Mouse (Mus musculus): Measurements from ENCODE around the gene Cep19. TPM values are rescaled to one million over a fixed set of nuclear protein-coding genes. Genes with fewer than 3 reads are reported as not detected.
"Not testable (repeated sequence)": the region's sequence is repeated elsewhere in the genome, so short reads cannot be mapped to it uniquely, and the experiment has no call there.

Cep19 gene
- total and polyA plus RNA-seq, 3 experiments: 7.1 to 8.7 TPM; not detected in 1

- H3K27me3 ChIP-seq (ENCODE audit: control insufficient read depth in 1 of 2, insufficient read depth in 2 of 2, low read length in 2 of 2): no peaks in the 10 kb centered on the region
- H3K4me3 ChIP-seq (ENCODE audit: control insufficient read depth in 1 of 2, insufficient read depth in 1 of 2, low read depth in 2 of 2, low read length in 2 of 2): no peak overlapping the region
- no peaks in the 10 kb centered on the region; a peak in 1 of 4 replicates for H3K36me3 ChIP-seq (ENCODE audit: control insufficient read depth in 1 of 2, insufficient read depth in 2 of 2, low read length in 2 of 2)
- no peaks in the 10 kb centered on the region for H3K4me1 ChIP-seq (ENCODE audit: control insufficient read depth in 1 of 2, insufficient read depth in 2 of 2, low read length in 2 of 2)
- no peaks in the 10 kb centered on the region for H3K79me2 ChIP-seq (ENCODE audit: control insufficient read depth, insufficient read depth, low read length, poor library complexity)
- TF ChIP-seq ZMIZ1 (IDR thresholded peaks at IDR 0.05; ENCODE audit: low read depth, low read length): no peak
- no peak for TF ChIP-seq CHD2 (IDR thresholded peaks at IDR 0.05; ENCODE audit: low read length)
- TF ChIP-seq KAT2A (conservative IDR thresholded peaks at IDR 0.05; ENCODE audit: low read depth, low read length): no peak
- no peak for TF ChIP-seq POLR2AphosphoS2 (IDR thresholded peaks at IDR 0.05; ENCODE audit: low read length)
- no peak for TF ChIP-seq MYC (IDR thresholded peaks at IDR 0.05; ENCODE audit: low read depth, low read length)
- TF ChIP-seq TAL1 (IDR thresholded peaks at IDR 0.05; ENCODE audit: low read length): no peak
- TF ChIP-seq MAFK (IDR thresholded peaks at IDR 0.05; ENCODE audit: borderline replicate concordance, low read depth, low read length): no peak
- no peak for TF ChIP-seq UBTF (IDR thresholded peaks at IDR 0.05; ENCODE audit: borderline replicate concordance, insufficient read depth, low read depth, low read length)
- no peak for DNase-seq (ENCODE audit: low read depth, low spot score)
- no peaks in the 10 kb centered on the region for H3K9me3 ChIP-seq (replicated peaks; ENCODE audit: insufficient read depth, low read length)
- no peak overlapping the region for H3K9ac ChIP-seq (ENCODE audit: control insufficient read depth, low read depth, low read length, poor library complexity, severe bottlenecking)
- H3K27ac ChIP-seq (ENCODE audit: control insufficient read depth, low read depth, low read length): no peak overlapping the region
Observed at GRCm38 (mm10) chr16:32087629-32088443, 11.8 kb upstream of the Cep19 start.

GRCm38 (mm10) chr16:32091466-32091865, 8.1 kb upstream of the Cep19 start:
- Histone ChIP-seq H3K9ac (ENCODE audit: control insufficient read depth, low read depth, low read length, poor library complexity, severe bottlenecking) (no peak overlapping the region), H3K4me1 (ENCODE audit: control insufficient read depth in 1 of 2, insufficient read depth in 2 of 2, low read length in 2 of 2) (no peaks in the 10 kb centered on the region), H3K9me3 (replicated peaks; ENCODE audit: insufficient read depth, low read length) (no peaks in the 10 kb centered on the region), H3K36me3 (ENCODE audit: control insufficient read depth in 1 of 2, insufficient read depth in 2 of 2, low read length in 2 of 2) (no peaks in the 10 kb centered on the region; a peak in 1 of 4 replicates), H3K79me2 (ENCODE audit: control insufficient read depth, insufficient read depth, low read length, poor library complexity) (no peaks in the 10 kb centered on the region), H3K4me3 (ENCODE audit: control insufficient read depth in 1 of 2, insufficient read depth in 1 of 2, low read depth in 2 of 2, low read length in 2 of 2) (no peak overlapping the region), H3K27ac (ENCODE audit: control insufficient read depth, low read depth, low read length) (no peak overlapping the region), H3K27me3 (ENCODE audit: control insufficient read depth in 1 of 2, insufficient read depth in 2 of 2, low read length in 2 of 2) (no peaks in the 10 kb centered on the region)
- TF ChIP-seq EP300 (IDR thresholded peaks at IDR 0.05; ENCODE audit: low read depth in 1 of 2, low read length in 2 of 2): no peak
- no peak for TF ChIP-seq MAFK (IDR thresholded peaks at IDR 0.05; ENCODE audit: borderline replicate concordance, low read depth, low read length)
- TF ChIP-seq USF2 (IDR thresholded peaks at IDR 0.05; ENCODE audit: borderline replicate concordance in 1 of 2, insufficient read depth in 1 of 2, low read depth in 1 of 2, low read length in 2 of 2): no peak
- TF ChIP-seq POLR2A (IDR thresholded peaks at IDR 0.05; ENCODE audit: control insufficient read depth in 1 of 2, insufficient read depth in 1 of 2, low read depth in 1 of 2, low read length in 2 of 2, poor library complexity in 1 of 2): no peak
- no peak for TF ChIP-seq MEF2A (IDR thresholded peaks at IDR 0.05; ENCODE audit: extremely low read depth, insufficient replicate concordance, low read depth, low read length, poor library complexity, severe bottlenecking)
- TF ChIP-seq TBP (IDR thresholded peaks at IDR 0.05; ENCODE audit: low read depth, low read length): no peak
- TF ChIP-seq ZMIZ1 (IDR thresholded peaks at IDR 0.05; ENCODE audit: low read depth, low read length): no peak
- TF ChIP-seq ZC3H11A (IDR thresholded peaks at IDR 0.05; ENCODE audit: low read depth, low read length): no peak
- TF ChIP-seq CTCF (IDR thresholded peaks at IDR 0.05 in 2 of 3, conservative IDR thresholded peaks at IDR 0.05 in 1 of 3; ENCODE audit: control insufficient read depth in 1 of 3, insufficient read depth in 1 of 3, low read depth in 2 of 3, low read length in 3 of 3, poor library complexity in 1 of 3, severe bottlenecking in 1 of 3): no peak
- TF ChIP-seq TCF12 (IDR thresholded peaks at IDR 0.05; ENCODE audit: low read depth, low read length): no peak
- no peak for DNase-seq (ENCODE audit: low read depth, low spot score)

DNA sequence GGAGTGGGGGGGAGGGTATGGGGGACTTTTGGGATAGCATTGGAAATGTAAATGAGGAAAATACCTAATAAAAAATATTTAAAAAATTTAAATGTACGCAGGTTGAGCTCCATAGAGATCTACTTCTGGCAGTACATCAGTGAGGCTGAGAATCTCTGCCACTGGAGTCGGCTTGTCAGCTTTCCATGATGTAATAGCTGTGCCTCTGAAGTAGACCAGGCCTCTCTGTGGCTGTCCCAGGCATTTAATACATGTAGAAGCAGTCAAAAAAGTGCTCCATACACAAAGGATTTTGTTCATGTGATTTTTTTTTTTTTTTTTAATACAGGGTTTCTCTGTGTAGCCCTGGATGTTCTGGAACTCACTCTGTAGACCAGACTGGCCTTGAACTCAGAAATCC, 1.8 kb upstream of the Cep19 start:
- H3K9me3 ChIP-seq (replicated peaks; ENCODE audit: insufficient read depth, low read length); H3K36me3 ChIP-seq (ENCODE audit: control insufficient read depth in 1 of 2, insufficient read depth in 2 of 2, low read length in 2 of 2); DNase-seq (ENCODE audit: low read depth, low spot score); H3K9ac ChIP-seq (ENCODE audit: control insufficient read depth, low read depth, low read length, poor library complexity, severe bottlenecking); H3K27me3 ChIP-seq (ENCODE audit: control insufficient read depth in 1 of 2, insufficient read depth in 2 of 2, low read length in 2 of 2); H3K79me2 ChIP-seq (ENCODE audit: control insufficient read depth, insufficient read depth, low read length, poor library complexity); H3K4me1 ChIP-seq (ENCODE audit: control insufficient read depth in 1 of 2, insufficient read depth in 2 of 2, low read length in 2 of 2); H3K4me3 ChIP-seq (ENCODE audit: control insufficient read depth in 1 of 2, insufficient read depth in 1 of 2, low read depth in 2 of 2, low read length in 2 of 2); H3K27ac ChIP-seq (ENCODE audit: control insufficient read depth, low read depth, low read length): not testable (repeated sequence)
